Mouse (Mus musculus) megakaryocyte, embryonic 14.5 days (primary cell): Measurements from ENCODE around the gene Mthfsd. TPM values are rescaled to one million over a fixed set of nuclear protein-coding genes. Genes with fewer than 3 reads are reported as not detected.

ENCODE experiments used
- H3K27me3 ChIP-seq: replicated peaks from 2 replicates; pipeline ENCODE3; 2012; ENCODE audit warnings: inconsistent platforms
- H3K36me3 ChIP-seq: replicated peaks from 2 replicates; pipeline ENCODE3; 2012; ENCODE audit warnings: low read length, inconsistent platforms, mixed read lengths
- H3K4me1 ChIP-seq: 2 replicates; pipeline ENCODE4 v1.6.1; 2012; ENCODE audit warnings: inconsistent platforms
- H3K4me3 ChIP-seq: replicated peaks from 2 replicates; pipeline ENCODE3; 2012; ENCODE audit warnings: moderate library complexity, mild to moderate bottlenecking, inconsistent platforms
- H3K9me3 ChIP-seq: 2 replicates; pipeline ENCODE4 v1.6.1; 2012; ENCODE audit warnings: inconsistent platforms
- FLI1 ChIP-seq: IDR thresholded peaks from 2 replicates; pipeline ENCODE4 v1.6.1; 2012; ENCODE audit warnings: low read length, inconsistent platforms, mixed read lengths
- GATA1 ChIP-seq: IDR thresholded peaks from 3 replicates; pipeline ENCODE4 v1.6.1; 2012; ENCODE audit warnings: mixed read lengths, low read length, inconsistent platforms, borderline replicate concordance
- polyA plus RNA-seq: library from polyadenylated mRNA; stranded (reverse); fragments of >175 nt; gene quantifications from 2 replicates; pipeline ENCODE4 v1.2.3, GENCODE M21; 2012; ENCODE audit warnings: low replicate concordance; ENCODE audit not compliant: insufficient read depth

The Mthfsd gene
- polyA plus RNA-seq, 1 experiment, result 66.9 TPM

- Histone ChIP-seq H3K36me3 (no peaks in the 10 kb centered on the region), H3K27me3 (peaks cover 99% of the 10 kb centered on the region), H3K4me3 (peak overlapping the region; percentile 83), H3K4me1 (peaks cover 18% of the 10 kb centered on the region), H3K9me3 (no peaks in the 10 kb centered on the region)
- TF ChIP-seq GATA1, result no peak
- no peak for TF ChIP-seq FLI1
Observed at GRCm38 (mm10) chr8:121083093-121083935, 24.9 kb downstream of the Mthfsd start.

GRCm38 (mm10) chr8:121082218-121083092, 25.7 kb downstream of the Mthfsd start:
- no peaks in the 10 kb centered on the region for H3K36me3 ChIP-seq
- peaks cover 99% of the 10 kb centered on the region for H3K27me3 ChIP-seq
- TF ChIP-seq FLI1 (no peak), GATA1 (no peak)
- H3K4me1 ChIP-seq, result peaks cover 21% of the 10 kb centered on the region
- H3K9me3 ChIP-seq, result no peaks in the 10 kb centered on the region
- H3K4me3 ChIP-seq, result no peak overlapping the region

- peaks cover 21% of the 10 kb centered on the region for H3K4me1 ChIP-seq
- peaks cover 99% of the 10 kb centered on the region for H3K27me3 ChIP-seq
- no peaks in the 10 kb centered on the region for H3K36me3 ChIP-seq
- TF ChIP-seq FLI1, result no peak
- TF ChIP-seq GATA1, result no peak
- H3K4me3 ChIP-seq, result no peak overlapping the region
- no peaks in the 10 kb centered on the region for H3K9me3 ChIP-seq
Observed at GRCm38 (mm10) chr8:121081398-121081797, 26.8 kb downstream of the Mthfsd start.

- peaks cover 99% of the 10 kb centered on the region for H3K27me3 ChIP-seq
- H3K4me3 ChIP-seq, result no peak overlapping the region
Observed at GRCm38 (mm10) chr8:121080361-121081090, 27.7 kb downstream of the Mthfsd start.

GRCm38 (mm10) chr8:121079944-121080343, 28.2 kb downstream of the Mthfsd start:
- no peaks in the 10 kb centered on the region for H3K36me3 ChIP-seq
- H3K9me3 ChIP-seq, result no peaks in the 10 kb centered on the region

More at GRCm38 (mm10) chr8:121080361-121081090, 27.7 kb downstream of the Mthfsd start:
- H3K4me1 ChIP-seq, result peaks cover 21% of the 10 kb centered on the region
- no peaks in the 10 kb centered on the region for H3K36me3 ChIP-seq
- H3K9me3 ChIP-seq, result no peaks in the 10 kb centered on the region
- TF ChIP-seq GATA1 (no peak), FLI1 (no peak)

GRCm38 (mm10) chr8:121079201-121079600, 29.0 kb downstream of the Mthfsd start:
- H3K9me3 ChIP-seq, result no peaks in the 10 kb centered on the region
- no peak overlapping the region for H3K4me3 ChIP-seq
- TF ChIP-seq GATA1 (no peak), FLI1 (no peak)
- peaks cover 99% of the 10 kb centered on the region for H3K27me3 ChIP-seq
- H3K36me3 ChIP-seq, result no peaks in the 10 kb centered on the region
- H3K4me1 ChIP-seq, result peaks cover 12% of the 10 kb centered on the region

More at GRCm38 (mm10) chr8:121079944-121080343, 28.2 kb downstream of the Mthfsd start:
- H3K27me3 ChIP-seq, result peaks cover 99% of the 10 kb centered on the region
- TF ChIP-seq GATA1 (no peak), FLI1 (no peak)
- H3K4me1 ChIP-seq, result peaks cover 19% of the 10 kb centered on the region
- H3K4me3 ChIP-seq, result no peak overlapping the region

GRCm38 (mm10) chr8:121078721-121079120, 29.5 kb downstream of the Mthfsd start:
- H3K9me3 ChIP-seq, result no peaks in the 10 kb centered on the region
- peaks cover 99% of the 10 kb centered on the region for H3K27me3 ChIP-seq
- H3K4me1 ChIP-seq, result peaks cover 9% of the 10 kb centered on the region

GRCm38 (mm10) chr8:121076555-121076954, 31.6 kb downstream of the Mthfsd start:
- peaks cover 7% of the 10 kb centered on the region for H3K4me1 ChIP-seq
- H3K9me3 ChIP-seq, result no peaks in the 10 kb centered on the region
- no peak overlapping the region for H3K4me3 ChIP-seq
- TF ChIP-seq GATA1 (no peak), FLI1 (no peak)
- peaks cover 98% of the 10 kb centered on the region for H3K27me3 ChIP-seq
- H3K36me3 ChIP-seq, result no peaks in the 10 kb centered on the region

More at GRCm38 (mm10) chr8:121078721-121079120, 29.5 kb downstream of the Mthfsd start:
- TF ChIP-seq FLI1 (no peak), GATA1 (no peak)
- H3K4me3 ChIP-seq, result no peak overlapping the region
- H3K36me3 ChIP-seq, result no peaks in the 10 kb centered on the region

GRCm38 (mm10) chr8:121075936-121076335, 32.3 kb downstream of the Mthfsd start:
- TF ChIP-seq FLI1 (no peak), GATA1 (no peak)

More at GRCm38 (mm10) chr8:121075936-121076335, 32.3 kb downstream of the Mthfsd start:
- Histone ChIP-seq H3K4me3 (no peak overlapping the region), H3K36me3 (no peaks in the 10 kb centered on the region), H3K9me3 (no peaks in the 10 kb centered on the region), H3K27me3 (peaks cover 98% of the 10 kb centered on the region), H3K4me1 (peaks cover 7% of the 10 kb centered on the region)
